23 mouse cellular contexts compared by ENCODE assay signal in genomic region chr1:134089074-134089473, GRCm38 (mm10). TPM values are rescaled to one million over a fixed set of nuclear protein-coding genes. Genes with fewer than 3 reads are reported as not detected.
"Had no signal": no experiment of that assay in that cellular context is flagged by ENCODE, and none has a peak within 500 bp of the region (broad histone marks: within the 10 kb centered on the region; RNA-seq: fewer than 3 reads in every experiment).

No protein-coding gene starts in this region.

- H3K36me3 ChIP-seq: heart, embryonic 10.5 days; heart, embryonic 12.5 days; hindbrain, embryonic 10.5 days; hindbrain, embryonic 12.5 days; intestine, embryonic 15.5 days; limb, embryonic 10.5 days; limb, embryonic 12.5 days had no signal

- H3K4me3 ChIP-seq: gastrocnemius, adult 2 months; heart, embryonic 10.5 days; heart, embryonic 12.5 days; hindbrain, embryonic 10.5 days; hindbrain, embryonic 12.5 days; intestine, embryonic 15.5 days; layer of hippocampus, adult 2 months; left cerebral cortex, adult 2 months; limb, embryonic 10.5 days; limb, embryonic 12.5 days had no signal

- DNase-seq: gastrocnemius, adult 2 months; gastrocnemius, postnatal 10 days; gastrocnemius, postnatal 25 days; heart, postnatal 10 days; heart, postnatal 4 days; kidney, adult 18-20 months; kidney, adult 8-10 months; kidney, postnatal 10 days; kidney, postnatal 25 days; kidney, postnatal 4 days had no signal

- H3K9ac ChIP-seq: heart, embryonic 12.5 days; hindbrain, embryonic 12.5 days; hindbrain, embryonic 14.5 days; intestine, embryonic 15.5 days; limb, embryonic 12.5 days had no signal

- H3K27ac ChIP-seq: hindbrain, embryonic 10.5 days; hindbrain, embryonic 12.5 days; hindbrain, embryonic 14.5 days; intestine, embryonic 15.5 days; layer of hippocampus, adult 2 months; left cerebral cortex, adult 2 months; limb, embryonic 10.5 days; limb, embryonic 12.5 days had no signal

- H3K9me3 ChIP-seq: heart, embryonic 10.5 days; heart, embryonic 12.5 days; hindbrain, embryonic 10.5 days; hindbrain, embryonic 12.5 days; intestine, embryonic 15.5 days; limb, embryonic 10.5 days; limb, embryonic 12.5 days had no signal

- H3K4me2 ChIP-seq: heart, embryonic 12.5 days; hindbrain, embryonic 12.5 days; hindbrain, embryonic 14.5 days; intestine, embryonic 15.5 days; limb, embryonic 12.5 days had no signal

- H3K27me3 ChIP-seq: heart, embryonic 12.5 days; hindbrain, embryonic 12.5 days; intestine, embryonic 15.5 days; limb, embryonic 12.5 days had no signal

- ATAC-seq: hindbrain, embryonic 16.5 days; inflammation-experienced regulatory T-cells, adult 6 months; intestine, embryonic 15.5 days; intestine, postnatal 0 days had no signal

RNA-seq across cellular contexts. Expression of gene Chit1, which starts 22.0 kb away (rescaled TPM):
- polyA plus RNA-seq: hindbrain, embryonic 10.5 days; hindbrain, embryonic 12.5 days; inflammation-experienced regulatory T-cells, adult 6 months; intestine, embryonic 15.5 days; intestine, postnatal 0 days; limb, embryonic 10.5 days; limb, embryonic 12.5 days had no signal

RNA-seq across cellular contexts. Expression of gene Fmod, which starts 52.0 kb away (rescaled TPM):
- polyA plus RNA-seq: inflammation-experienced regulatory T-cells, adult 6 months had no signal
